Mouse (Mus musculus) midbrain, embryonic 11.5 days (tissue): ENCODE measurements at regions not wholly inside any gene's neighbourhood (a gene's known extent, or its start where the extent isn't known, plus 50 kb on each side); places are given as distances from the start of the nearest gene placed in this dataset.

Experiments used
- ATAC-seq: fragments of 200-750 bp; cut with Nextera tagmentation; 2 replicates; pipeline ENCODE4 v1.8.0; 2017; ENCODE audit warnings: moderate TSS enrichment, moderate library complexity; ENCODE audit not compliant: low FRiP score
- DNase-seq: peaks from one replicate; pipeline ENCODE4 v3.0.0; 2015; ENCODE audit warnings: low spot score; ENCODE audit errors: missing footprints
- H3K27ac ChIP-seq: fragments of 300-500 bp; sonication (generic); 2 replicates; pipeline ENCODE4 v1.5.1; 2014; ENCODE audit warnings: low read depth, low read length
- H3K27me3 ChIP-seq: fragments of 300-500 bp; sonication (generic); 2 replicates; pipeline ENCODE4 v1.6.1; 2014; ENCODE audit warnings: mild to moderate bottlenecking, low read length, moderate library complexity, mixed read lengths; ENCODE audit not compliant: control insufficient read depth, insufficient read depth
- H3K36me3 ChIP-seq: fragments of 300-500 bp; sonication (generic); 2 replicates; pipeline ENCODE4 v1.6.1; 2014; ENCODE audit warnings: mild to moderate bottlenecking, low read length, moderate library complexity, mixed read lengths; ENCODE audit not compliant: control insufficient read depth, insufficient read depth
- H3K4me1 ChIP-seq: fragments of 300-500 bp; sonication (generic); 2 replicates; pipeline ENCODE4 v1.6.1; 2014; ENCODE audit warnings: low read length; ENCODE audit not compliant: control insufficient read depth, insufficient read depth
- H3K4me2 ChIP-seq: fragments of 300-500 bp; sonication (generic); 2 replicates; pipeline ENCODE4 v1.6.1; 2014; ENCODE audit warnings: mild to moderate bottlenecking, moderate library complexity
- H3K4me3 ChIP-seq: fragments of 300-500 bp; sonication (generic); 2 replicates; pipeline ENCODE4 v1.5.1; 2014; ENCODE audit warnings: low read depth, low read length
- H3K9ac ChIP-seq: fragments of 300-500 bp; sonication (generic); 2 replicates; pipeline ENCODE4 v1.6.1; 2014; ENCODE audit warnings: low read length
- H3K9me3 ChIP-seq: fragments of 300-500 bp; sonication (generic); 2 replicates; pipeline ENCODE4 v1.6.1; 2016; ENCODE audit warnings: low read length; ENCODE audit not compliant: control insufficient read depth
- WGBS: fragments of 180-500 bp; shearing (Covaris S2); extraction: QIAGEN DNeasy Blood & Tissue Kit; methylation state at CpG from one replicate; pipeline ENCODE4 v1.1.7; 2014; 5-methylcytosine and 5-hydroxymethylcytosine counted together

GRCm38 (mm10) chr5:63579409-63579808 is 69.5 kb upstream of the Nwd2 start:
- ATAC-seq = no peak
- Histone ChIP-seq H3K4me1 (no peaks in the 10 kb centered on the region), H3K27me3 (no peaks in the 10 kb centered on the region), H3K4me2 (no peak overlapping the region), H3K9ac (no peak overlapping the region), H3K9me3 (no peaks in the 10 kb centered on the region), H3K36me3 (no peaks in the 10 kb centered on the region), H3K27ac (no peak overlapping the region), H3K4me3 (no peak overlapping the region)
- DNase-seq = no peak
- 64% methylated on average over 2 of the region's 2 CpGs for WGBS

GRCm38 (mm10) chr5:63587051-63587450 is 61.9 kb upstream of the Nwd2 start:
- H3K4me3 ChIP-seq = no peak overlapping the region
- no peaks in the 10 kb centered on the region for H3K36me3 ChIP-seq
- H3K9ac ChIP-seq = no peak overlapping the region
- H3K9me3 ChIP-seq = no peaks in the 10 kb centered on the region
- H3K27me3 ChIP-seq = no peaks in the 10 kb centered on the region
- no peaks in the 10 kb centered on the region for H3K4me1 ChIP-seq
- DNase-seq = no peak
- no peak overlapping the region for H3K4me2 ChIP-seq
- no peak for ATAC-seq
- 95% methylated on average over 4 of the region's 4 CpGs for WGBS
- no peak overlapping the region for H3K27ac ChIP-seq

- ATAC-seq (no peak), DNase-seq (no peak)
- Histone ChIP-seq H3K9ac (no peak overlapping the region), H3K27ac (no peak overlapping the region), H3K9me3 (no peaks in the 10 kb centered on the region), H3K4me2 (no peak overlapping the region), H3K4me1 (no peaks in the 10 kb centered on the region), H3K4me3 (no peak overlapping the region), H3K27me3 (no peaks in the 10 kb centered on the region), H3K36me3 (no peaks in the 10 kb centered on the region)
- 93% methylated on average over 4 of the region's 4 CpGs for WGBS
Observed at GRCm38 (mm10) chr5:63587855-63588254, 61.0 kb upstream of the Nwd2 start.
